Mouse (Mus musculus) midbrain, embryonic 14.5 days (tissue): ENCODE data around the gene Tbca. TPM values are rescaled to one million over a fixed set of nuclear protein-coding genes. Genes with fewer than 3 reads are reported as not detected.

Experiments
- ATAC-seq: fragments of 200-750 bp; cut with Nextera tagmentation; 2 replicates; pipeline ENCODE4 v1.8.0; 2017; ENCODE audit warnings: moderate number of reproducible peaks, moderate library complexity; ENCODE audit not compliant: low FRiP score, low TSS enrichment
- DNase-seq: peaks from one replicate; pipeline ENCODE4 v3.0.0-alpha.2; 2015
- H3K27ac ChIP-seq: fragments of 300-500 bp; sonication (generic); replicated peaks from 2 replicates; pipeline ENCODE4 v1.5.1; 2014; ENCODE audit warnings: mild to moderate bottlenecking, low read depth, low read length, moderate library complexity
- H3K27me3 ChIP-seq: fragments of 300-500 bp; sonication (generic); 2 replicates; pipeline ENCODE4 v1.6.1; 2014; ENCODE audit warnings: low read length, control low read depth, mixed read lengths; ENCODE audit not compliant: control insufficient read depth, insufficient read depth
- H3K36me3 ChIP-seq: fragments of 300-500 bp; sonication (generic); 2 replicates; pipeline ENCODE4 v1.6.1; 2014; ENCODE audit warnings: low read length, control low read depth; ENCODE audit not compliant: control insufficient read depth, insufficient read depth
- H3K4me1 ChIP-seq: fragments of 300-500 bp; sonication (generic); 2 replicates; pipeline ENCODE4 v1.6.1; 2014; ENCODE audit warnings: mild to moderate bottlenecking, antibody characterized with exemption, low read length, control low read depth; ENCODE audit not compliant: control insufficient read depth, insufficient read depth
- H3K4me2 ChIP-seq: fragments of 300-500 bp; sonication (generic); 2 replicates; pipeline ENCODE4 v1.6.1; 2014; ENCODE audit warnings: mild to moderate bottlenecking, low read length, moderate library complexity
- H3K4me3 ChIP-seq: fragments of 300-500 bp; sonication (generic); replicated peaks from 2 replicates; pipeline ENCODE4 v1.5.1; 2014; ENCODE audit warnings: low read depth, low read length
- H3K9ac ChIP-seq: fragments of 300-500 bp; sonication (generic); replicated peaks from 2 replicates; pipeline ENCODE4 v1.6.1; 2014; ENCODE audit warnings: mild to moderate bottlenecking, low read length, moderate library complexity
- H3K9me3 ChIP-seq: fragments of 300-500 bp; sonication (generic); 2 replicates; pipeline ENCODE4 v1.6.1; 2016; ENCODE audit warnings: low read length, control low read depth, mixed read lengths; ENCODE audit not compliant: control insufficient read depth
- WGBS: fragments of 180-500 bp; shearing (Covaris S2); extraction: QIAGEN DNeasy Blood & Tissue Kit; methylation state at CpG from one replicate; pipeline ENCODE4 v1.1.7; 2014; 5-methylcytosine and 5-hydroxymethylcytosine counted together
- polyA plus RNA-seq: library from polyadenylated mRNA; unstranded; fragments of >200 nt; fragmentation: Nextera tagmentation; extraction: Ambion mirVana; gene quantifications from 2 replicates; pipeline ENCODE4 v1.2.1, GENCODE M21; 2014

The Tbca gene
- 240 and 274 TPM in 2 replicates for polyA plus RNA-seq

GRCm38 (mm10) chr13:94788771-94789649 lies at the start of gene Tbca:
Tbca (plus strand) TSS chr13:94788910.
- peaks cover 4% of the 10 kb centered on the region; the same call in 1 of the 2 replicates for H3K27me3 ChIP-seq
- no peaks in the 10 kb centered on the region for H3K36me3 ChIP-seq
- peak within 1 kb of the TSS; percentile 84 for H3K27ac ChIP-seq
- H3K4me1 ChIP-seq: peaks cover 9% of the 10 kb centered on the region
- ATAC-seq (peak; percentile 96), DNase-seq (peak; percentile 96)
- WGBS: under 1% methylated on average over 80 of the region's 81 CpGs
- H3K4me3 ChIP-seq: peak within 1 kb of the TSS; percentile 96
- H3K9ac ChIP-seq: peak within 1 kb of the TSS; percentile 88
- H3K9me3 ChIP-seq: no peaks in the 10 kb centered on the region
- H3K4me2 ChIP-seq: peak within 1 kb of the TSS; percentile 78

GRCm38 (mm10) chr13:94745176-94745575 lies 43.5 kb upstream of the Tbca start:
- no peaks in the 10 kb centered on the region for H3K4me1 ChIP-seq
- DNase-seq (no peak), ATAC-seq (no peak)
- H3K4me3 ChIP-seq: no peak overlapping the region
- no peaks in the 10 kb centered on the region for H3K27me3 ChIP-seq
- WGBS: 3% methylated on average over 1 of the region's 1 CpGs
- H3K36me3 ChIP-seq: no peaks in the 10 kb centered on the region
- no peak overlapping the region for H3K27ac ChIP-seq
- no peak overlapping the region for H3K4me2 ChIP-seq
- H3K9ac ChIP-seq: no peak overlapping the region
- H3K9me3 ChIP-seq: no peaks in the 10 kb centered on the region

DNA sequence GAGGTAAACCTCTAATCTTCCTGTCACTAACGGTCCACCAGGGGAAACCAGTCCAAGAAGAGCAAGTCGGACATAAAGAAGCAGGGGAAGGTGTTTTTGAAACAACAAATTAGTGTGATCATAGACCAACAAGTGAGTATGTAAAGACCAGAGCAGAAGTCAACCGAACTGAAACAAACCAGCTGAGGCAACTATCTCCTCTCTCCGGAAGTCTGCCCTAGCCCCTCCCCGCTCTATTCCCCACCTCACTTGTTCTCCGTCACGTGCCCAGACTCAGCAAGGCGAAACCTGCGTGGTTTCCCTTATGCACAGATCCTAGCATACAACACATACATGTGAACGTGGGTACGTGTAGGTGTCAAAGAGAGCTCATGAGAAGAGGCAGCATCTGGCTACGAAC lies 22.9 kb upstream of the Tbca start:
- DNase-seq: no peak
- 90% methylated on average over 12 of the region's 12 CpGs for WGBS
- Histone ChIP-seq H3K9ac (no peak overlapping the region), H3K4me1 (no peaks in the 10 kb centered on the region), H3K27me3 (no peaks in the 10 kb centered on the region), H3K4me3 (no peak overlapping the region), H3K9me3 (no peaks in the 10 kb centered on the region), H3K27ac (no peak overlapping the region), H3K4me2 (no peak overlapping the region), H3K36me3 (no peaks in the 10 kb centered on the region)
- ATAC-seq: no peak

DNA sequence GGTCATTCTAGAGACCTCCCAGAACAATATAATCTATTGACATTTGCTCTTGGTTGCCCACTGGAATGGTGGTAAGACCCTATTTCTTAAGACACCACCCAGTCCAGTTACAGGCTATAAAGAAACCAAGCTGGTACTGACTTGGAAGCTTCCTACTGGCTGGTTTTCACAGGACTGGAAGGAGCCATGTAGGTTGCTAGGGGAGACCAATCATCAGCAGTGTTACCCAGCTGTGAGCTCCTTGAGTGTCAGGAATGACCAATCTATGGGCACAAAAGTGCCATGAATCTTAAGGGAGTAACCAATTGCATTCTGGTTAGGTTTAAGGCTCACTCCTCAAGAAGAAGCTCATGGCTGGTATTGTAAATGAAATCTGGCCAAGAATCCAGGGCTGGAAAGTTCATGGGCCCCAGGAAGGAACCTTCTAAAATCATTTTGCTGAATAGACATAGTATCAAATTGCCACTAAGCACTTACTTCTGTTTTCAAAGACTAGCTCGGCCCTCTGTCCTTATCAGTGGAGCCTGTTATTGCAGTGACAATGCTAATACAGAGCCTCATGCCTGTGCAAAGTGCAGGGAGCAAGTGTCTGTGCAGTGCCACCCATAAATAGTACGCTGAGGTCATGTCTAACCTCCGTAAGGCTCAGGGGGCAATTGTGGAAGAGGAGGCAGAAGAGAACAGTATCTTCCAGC lies 20.1 kb upstream of the Tbca start:
- 85% methylated on average over 3 of the region's 3 CpGs for WGBS
- DNase-seq: no peak

GRCm38 (mm10) chr13:94769155-94769470 lies 19.6 kb upstream of the Tbca start:
- DNase-seq: no peak
- Histone ChIP-seq H3K36me3 (no peaks in the 10 kb centered on the region), H3K27ac (no peak overlapping the region), H3K4me3 (no peak overlapping the region), H3K9ac (no peak overlapping the region), H3K4me1 (no peaks in the 10 kb centered on the region), H3K9me3 (no peaks in the 10 kb centered on the region), H3K27me3 (no peaks in the 10 kb centered on the region), H3K4me2 (no peak overlapping the region)
- no peak for ATAC-seq
- 82% methylated on average over 6 of the region's 6 CpGs for WGBS

More for the DNA sequence above, 20.1 kb upstream of the Tbca start:
- Histone ChIP-seq H3K36me3 (no peaks in the 10 kb centered on the region), H3K27ac (no peak overlapping the region), H3K27me3 (no peaks in the 10 kb centered on the region), H3K4me2 (no peak overlapping the region), H3K4me3 (no peak overlapping the region), H3K9ac (no peak overlapping the region), H3K9me3 (no peaks in the 10 kb centered on the region), H3K4me1 (no peaks in the 10 kb centered on the region)
- no peak for ATAC-seq

DNA sequence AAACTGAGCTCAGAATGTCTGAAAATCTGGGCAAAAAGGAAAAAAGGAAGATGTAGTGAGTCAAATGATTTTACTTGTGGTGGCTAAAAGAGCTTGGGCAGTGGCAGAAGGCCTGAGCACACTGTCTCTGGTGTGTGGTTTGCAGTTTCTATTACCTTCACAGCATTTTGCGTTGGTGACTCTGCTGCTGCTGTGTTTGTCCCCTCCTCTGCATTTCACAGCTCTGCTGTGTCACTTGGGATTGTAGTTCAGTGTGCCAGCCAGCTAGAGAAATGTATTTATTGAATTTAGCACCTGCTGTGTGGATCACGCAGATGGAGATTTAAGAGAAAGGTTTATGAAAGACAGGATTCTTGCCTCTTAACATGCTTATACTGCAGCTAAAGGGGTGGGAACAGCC lies 1.8 kb upstream of the Tbca start:
- DNase-seq: no peak
- Histone ChIP-seq H3K4me3 (no peak overlapping the region), H3K4me2 (no peak overlapping the region), H3K9me3 (no peaks in the 10 kb centered on the region), H3K4me1 (peaks cover 9% of the 10 kb centered on the region), H3K27me3 (peaks cover 5% of the 10 kb centered on the region), H3K27ac (no peak overlapping the region), H3K36me3 (no peaks in the 10 kb centered on the region), H3K9ac (no peak overlapping the region)
- ATAC-seq: no peak
- 60% methylated on average over 2 of the region's 2 CpGs for WGBS

- 78% methylated on average over 1 of the region's 1 CpGs for whole genome bisulfite sequencing
- Histone ChIP-seq H3K27ac (no peak overlapping the region), H3K9ac (no peak overlapping the region)
These were observed 6.0 kb downstream of the Tbca start for GRCm38 (mm10) chr13:94794689-94795088.

DNA sequence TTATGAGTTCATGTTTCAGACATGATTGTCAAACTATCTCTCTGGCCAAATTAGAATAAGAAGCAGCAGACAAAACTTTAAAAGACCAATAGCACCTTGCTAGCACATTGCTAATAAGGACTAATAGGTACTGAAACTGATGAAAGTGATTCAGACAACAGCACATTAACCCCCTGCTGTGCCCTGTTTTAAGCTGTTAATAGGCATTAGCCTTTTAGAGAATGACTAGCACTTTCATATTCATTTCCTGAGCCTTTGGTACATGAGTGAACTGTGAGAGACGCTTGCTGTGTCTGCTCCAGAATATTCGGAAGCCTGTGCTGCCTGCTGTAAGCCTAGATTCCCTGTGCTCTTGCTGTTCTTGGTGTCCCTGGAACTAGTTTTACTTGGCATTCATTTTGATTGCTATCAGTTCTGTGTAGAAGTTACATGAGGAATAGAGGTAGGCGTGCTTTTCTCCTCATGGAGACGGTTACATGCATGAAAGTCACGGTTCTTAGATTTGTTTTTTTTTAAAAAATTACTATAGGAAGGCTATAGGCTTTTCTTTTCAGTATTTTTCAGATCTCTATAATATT lies 14.9 kb downstream of the Tbca start:
- Histone ChIP-seq H3K27ac (no peak overlapping the region), H3K4me2 (no peak overlapping the region), H3K4me3 (no peak overlapping the region), H3K36me3 (no peaks in the 10 kb centered on the region), H3K4me1 (no peaks in the 10 kb centered on the region), H3K9ac (no peak overlapping the region), H3K27me3 (no peaks in the 10 kb centered on the region), H3K9me3 (no peaks in the 10 kb centered on the region)
- 62% methylated on average over 5 of the region's 5 CpGs for WGBS
- peak; percentile 38 for DNase-seq
- ATAC-seq: no peak

More at GRCm38 (mm10) chr13:94794689-94795088, 6.0 kb downstream of the Tbca start:
- DNase-seq: no peak
- Histone ChIP-seq H3K27me3 (no peaks in the 10 kb centered on the region), H3K4me1 (peaks cover 5% of the 10 kb centered on the region), H3K36me3 (no peaks in the 10 kb centered on the region), H3K4me2 (no peak overlapping the region), H3K4me3 (no peak overlapping the region), H3K9me3 (no peaks in the 10 kb centered on the region)
- no peak for ATAC-seq
